Mouse (Mus musculus) natural killer cell, adult 2 months (primary cell): ENCODE measurements around the gene Slc35b2.

ENCODE experiments used
- DNase-seq, 2 experiments: peaks; one replicate each; pipeline ENCODE4 v3.0.0; 2022; ENCODE audit warnings: low spot score in 2 of 2

Gene Slc35b2

GRCm38 (mm10) chr17:45584096-45584896, 20.6 kb downstream of the Slc35b2 start:
- DNase-seq: no peak

DNA sequence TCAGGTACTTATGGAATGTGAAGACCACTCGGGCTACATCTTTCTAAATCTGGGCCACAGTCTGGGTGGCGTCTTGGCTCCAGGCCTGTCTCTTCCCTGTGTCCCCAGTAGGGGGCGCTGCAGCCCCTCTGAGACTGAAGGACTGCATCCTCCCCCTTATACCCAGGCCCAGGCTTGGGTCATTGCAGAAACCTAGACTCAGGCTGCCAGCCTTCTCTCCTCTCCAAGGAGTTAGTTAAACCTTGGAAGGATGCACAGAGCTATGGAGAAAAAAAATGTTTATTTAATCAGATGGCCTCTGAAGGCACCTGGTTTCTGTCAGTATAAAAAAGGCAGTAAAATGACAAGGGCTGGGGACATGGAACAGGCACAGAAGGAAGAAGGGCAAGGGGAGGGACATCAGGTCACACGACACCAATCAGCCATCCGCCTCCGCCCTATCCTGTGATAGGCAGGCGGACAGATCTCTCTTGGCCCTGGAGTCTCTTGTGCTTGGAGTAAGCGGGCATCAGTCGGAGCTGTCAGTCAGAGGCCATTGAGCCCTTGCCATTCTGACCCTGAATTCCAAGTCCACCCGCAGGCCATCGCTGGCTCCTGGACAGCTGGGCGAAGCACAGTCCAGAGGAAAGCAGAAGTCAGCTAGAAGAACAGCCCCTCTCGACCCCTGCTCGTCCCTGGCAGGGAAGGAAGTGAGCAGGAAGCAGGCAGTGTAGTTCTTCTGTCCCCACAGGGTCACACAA, 21.4 kb downstream of the Slc35b2 start:
- peak; percentile 41 to 68 for DNase-seq

DNA sequence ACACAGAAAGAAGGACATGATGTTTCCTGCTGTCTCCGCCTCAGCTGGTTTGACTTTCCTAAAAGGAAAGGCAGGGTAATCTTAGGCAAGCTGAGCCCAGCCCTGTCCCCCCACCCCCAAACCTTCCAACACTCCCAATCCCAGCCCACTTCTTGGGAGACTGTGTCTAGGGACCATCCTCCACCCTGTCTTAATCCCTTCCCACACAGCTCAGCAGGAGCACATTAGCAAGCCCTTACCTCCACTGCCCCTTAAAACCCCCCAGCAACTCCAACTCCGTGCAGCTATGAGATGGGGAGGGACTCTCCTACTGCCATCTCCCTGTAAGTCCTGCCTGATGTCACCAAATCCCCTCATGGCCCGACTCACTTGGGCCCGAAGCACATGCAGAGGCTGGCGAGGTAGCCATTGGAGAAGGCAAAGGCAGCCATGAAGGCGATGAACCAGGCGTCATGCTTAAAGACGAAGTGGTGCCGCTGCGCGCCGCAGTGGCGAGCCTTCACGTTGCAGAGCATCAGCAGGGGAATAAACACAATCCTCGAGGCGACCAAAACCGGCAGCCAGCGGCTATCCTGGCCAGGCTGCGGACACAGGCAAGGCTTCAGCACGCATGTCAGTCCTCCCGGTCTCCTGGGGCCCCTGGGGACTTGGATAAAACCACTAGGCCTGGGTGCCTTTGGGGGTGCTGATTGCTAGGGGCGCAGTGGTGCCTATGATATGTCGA, 22.2 kb downstream of the Slc35b2 start:
- DNase-seq: no peak

DNA sequence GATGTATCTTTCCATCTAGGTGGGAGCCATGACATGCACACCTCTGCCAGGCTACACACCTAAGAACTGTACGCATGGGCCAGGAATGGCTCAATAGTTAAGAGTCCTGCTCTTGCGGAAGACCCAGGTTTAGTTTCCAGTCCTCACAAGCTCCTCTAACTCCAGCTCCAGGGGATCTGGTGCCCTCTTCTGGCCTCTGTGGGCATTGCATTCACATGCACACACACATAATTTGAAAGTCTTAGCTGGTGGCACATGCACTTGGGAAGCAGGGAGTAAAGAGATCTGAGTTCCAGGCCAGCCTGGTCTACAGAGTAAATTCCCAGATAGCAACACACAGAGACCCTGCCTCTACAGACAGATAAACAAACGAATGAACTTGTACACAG, 22.8 kb downstream of the Slc35b2 start:
- no peak for DNase-seq

DNA sequence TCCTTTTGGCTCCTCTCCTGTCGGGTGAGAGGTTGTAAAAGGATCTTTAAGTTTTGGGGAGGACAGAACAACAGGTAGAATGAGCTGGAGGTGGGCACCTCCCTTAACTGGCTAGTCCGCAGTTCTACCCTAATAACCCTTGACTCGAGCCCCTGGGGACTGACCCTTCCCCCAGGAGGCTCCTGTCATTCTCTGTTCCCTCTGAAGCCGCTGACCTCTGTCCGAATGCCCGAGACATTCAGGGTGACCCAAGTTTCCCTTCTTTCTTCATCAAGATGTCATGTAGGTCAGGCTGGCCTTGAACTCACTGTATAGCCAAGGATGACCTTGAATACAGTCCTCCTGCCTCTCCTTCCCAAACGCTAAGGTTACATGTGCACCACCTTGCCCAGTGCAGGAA, 24.7 kb downstream of the Slc35b2 start:
- DNase-seq: no peak

GRCm38 (mm10) chr17:45589236-45589635, 25.6 kb downstream of the Slc35b2 start:
- no peak for DNase-seq

DNA sequence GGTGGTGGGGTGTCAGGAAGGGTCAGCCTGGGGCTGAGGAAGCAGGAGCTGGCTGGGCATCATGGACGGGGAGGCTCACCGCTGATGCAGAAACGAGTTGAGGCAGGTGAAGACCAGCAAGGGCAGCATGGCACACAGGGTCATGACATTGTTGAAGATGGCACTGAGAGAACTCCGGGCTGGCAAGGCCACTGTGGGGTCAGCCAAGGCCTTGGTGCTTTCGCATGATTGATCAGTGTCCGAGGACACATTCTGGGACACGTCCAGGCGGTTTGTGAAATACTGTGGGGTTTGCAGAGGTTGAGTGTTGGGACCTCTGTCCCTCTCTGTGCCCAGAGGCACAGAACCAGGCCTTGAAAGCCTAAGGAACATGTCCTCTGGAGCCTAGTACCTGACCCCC, 26.2 kb downstream of the Slc35b2 start:
- DNase-seq: no peak

GRCm38 (mm10) chr17:45590410-45590809, 26.7 kb downstream of the Slc35b2 start:
- DNase-seq: no peak

- no peak for DNase-seq
Measured at GRCm38 (mm10) chr17:45591701-45592605, 28.3 kb downstream of the Slc35b2 start.

GRCm38 (mm10) chr17:45592606-45593431, 29.1 kb downstream of the Slc35b2 start:
- no peak for DNase-seq

DNA sequence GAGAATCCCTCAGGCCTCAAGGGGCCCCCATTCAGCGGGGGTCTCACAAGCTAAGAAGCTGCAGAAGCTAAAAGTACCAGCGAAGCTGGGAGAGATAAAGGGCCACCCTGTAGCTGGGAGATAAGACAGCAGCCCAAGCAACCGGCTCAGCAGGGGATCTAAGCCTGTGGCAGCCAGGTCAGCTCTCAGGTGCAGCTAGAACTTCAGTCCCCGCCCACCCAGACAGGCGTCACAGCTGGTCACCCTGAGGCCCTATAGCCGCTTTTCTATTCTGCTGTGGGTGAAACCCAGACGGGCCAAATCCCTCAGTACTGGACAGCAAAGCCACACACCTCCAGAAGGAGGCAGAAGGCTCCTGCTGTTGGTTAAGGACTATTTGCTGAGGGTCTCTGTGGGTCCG, 29.8 kb downstream of the Slc35b2 start:
- no peak for DNase-seq

GRCm38 (mm10) chr17:45594195-45594594, 30.5 kb downstream of the Slc35b2 start:
- DNase-seq: no peak

DNA sequence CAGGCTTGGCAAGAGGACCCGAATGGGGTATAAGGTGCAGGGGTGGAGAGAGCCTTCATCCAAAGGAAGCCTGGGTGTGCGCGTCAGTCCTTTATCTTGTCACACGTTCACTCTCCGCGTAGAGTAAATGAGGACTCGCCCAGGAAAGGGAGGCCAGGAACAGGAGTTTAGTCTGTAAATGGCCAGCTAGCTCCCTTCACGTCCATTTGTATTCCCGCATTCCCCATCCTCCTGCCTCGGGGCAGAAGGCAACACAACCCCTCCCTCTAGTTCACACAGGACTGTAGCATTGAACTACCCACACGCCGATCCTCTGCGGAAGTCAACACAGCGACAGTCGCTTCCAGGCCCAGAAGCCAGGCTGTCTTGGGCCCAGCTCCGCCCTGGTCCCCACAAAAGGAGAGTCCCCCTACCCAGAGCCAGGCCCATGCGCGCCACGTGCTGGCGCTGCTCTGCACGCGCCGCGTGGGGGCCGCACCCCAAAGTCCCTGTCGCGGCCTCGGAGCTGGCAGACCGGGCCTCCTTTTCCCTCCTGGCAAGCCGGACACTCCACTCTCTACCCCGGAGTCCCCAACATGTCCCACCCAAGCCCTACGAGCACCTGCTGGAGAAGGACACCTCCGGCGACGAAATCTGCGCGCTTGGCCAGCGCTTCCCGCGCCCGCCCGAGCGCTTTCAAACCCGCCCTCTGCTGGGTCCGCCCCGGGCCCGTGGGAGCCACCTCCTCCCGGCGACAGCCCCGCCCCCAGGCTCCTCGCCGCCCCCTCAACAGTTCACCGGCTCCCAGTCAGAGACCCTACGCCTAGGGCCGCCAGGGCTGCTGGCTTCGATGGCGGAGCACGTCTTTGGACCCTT, 31.4 kb downstream of the Slc35b2 start:
- peak; percentile 46 to 62 for DNase-seq

- DNase-seq: no peak
Measured at GRCm38 (mm10) chr17:45595736-45596390, 32.2 kb downstream of the Slc35b2 start.

- peak; percentile 36 to 49 for DNase-seq
Measured at GRCm38 (mm10) chr17:45596631-45597396, 33.1 kb downstream of the Slc35b2 start.

- DNase-seq: peak in 1 of 2 experiments; percentile 31
Measured at GRCm38 (mm10) chr17:45597787-45598186, 34.1 kb downstream of the Slc35b2 start.

DNA sequence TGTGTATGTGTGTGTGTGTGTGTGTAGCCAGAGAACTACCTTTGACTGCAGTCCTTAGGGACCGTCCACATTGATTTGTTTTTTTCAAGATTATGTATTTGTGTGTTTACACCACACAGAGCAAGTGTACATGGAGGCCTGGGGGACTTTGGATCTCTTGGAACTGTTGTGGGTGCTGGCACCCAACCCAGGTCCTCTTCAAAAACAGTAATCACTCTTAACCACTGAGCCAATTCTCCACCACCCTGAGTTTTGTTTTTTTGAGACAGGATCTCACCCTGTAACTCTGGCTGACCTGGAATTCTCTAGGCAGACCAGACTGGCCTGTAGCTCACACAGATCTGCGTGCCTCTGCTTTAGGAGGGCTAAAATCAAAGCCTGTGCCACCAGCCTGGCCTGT, 34.7 kb downstream of the Slc35b2 start:
- DNase-seq: no peak

GRCm38 (mm10) chr17:45598891-45599290, 35.2 kb downstream of the Slc35b2 start:
- no peak for DNase-seq
